ENCODE assay signal across 17 mouse cellular contexts in the genomic region with DNA sequence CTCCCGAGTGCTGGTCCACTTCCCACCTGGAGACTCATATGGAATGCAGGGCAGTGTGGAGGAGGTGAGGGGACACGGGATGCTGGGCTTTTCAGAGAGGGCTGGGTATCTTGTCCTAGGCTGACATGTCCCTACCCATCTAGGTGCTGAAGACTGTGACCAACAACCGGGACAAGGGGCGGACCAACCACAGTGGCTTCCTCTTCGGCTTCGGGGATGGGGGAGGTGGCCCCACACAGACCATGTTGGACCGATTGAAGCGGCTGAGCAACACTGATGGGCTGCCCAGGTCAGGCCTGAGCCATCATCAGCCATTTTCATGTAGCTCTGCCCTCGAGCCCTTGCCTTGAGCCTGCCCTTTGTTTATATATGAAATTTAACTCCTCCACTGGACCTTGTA.
"Had no signal": no experiment of that assay in that cellular context is flagged by ENCODE, and none has a peak within 500 bp of the region (broad histone marks: within the 10 kb centered on the region; RNA-seq: fewer than 3 reads in every experiment).

No protein-coding gene starts in this region.

- DNase-seq: lung, adult 2 months; lung, postnatal 14 days; lung, postnatal 36 days; right cerebral cortex, postnatal 14 days; thymus, adult 2 months; thymus, postnatal 25 days; thymus, postnatal 4 days had no signal

- ATAC-seq: lung, postnatal 0 days; midbrain, embryonic 13.5 days; midbrain, embryonic 15.5 days had no signal

- H3K4me1 ChIP-seq: lung, embryonic 15.5 days; midbrain, embryonic 13.5 days; midbrain, embryonic 15.5 days; neural tube, embryonic 12.5 days; stomach, embryonic 15.5 days had no signal

- H3K4me2 ChIP-seq: lung, embryonic 15.5 days; midbrain, embryonic 11.5 days; midbrain, embryonic 13.5 days; midbrain, embryonic 15.5 days; neural tube, embryonic 12.5 days; stomach, embryonic 15.5 days had no signal

- H3K9ac ChIP-seq: lung, embryonic 15.5 days; midbrain, embryonic 13.5 days; midbrain, embryonic 15.5 days; neural tube, embryonic 12.5 days; stomach, embryonic 15.5 days had no signal

- H3K27ac ChIP-seq: lung, embryonic 15.5 days; macrophage; midbrain, embryonic 13.5 days; midbrain, embryonic 15.5 days; neural tube, embryonic 12.5 days; stomach, embryonic 15.5 days; stomach, postnatal 0 days had no signal

- H3K9me3 ChIP-seq: lung, embryonic 15.5 days; megakaryocyte, embryonic 14.5 days; midbrain, embryonic 13.5 days; midbrain, embryonic 15.5 days; neural tube, embryonic 12.5 days; stomach, embryonic 15.5 days had no signal

- H3K27me3 ChIP-seq: lung, embryonic 15.5 days; megakaryocyte, embryonic 14.5 days; midbrain, embryonic 13.5 days; midbrain, embryonic 15.5 days; neural tube, embryonic 12.5 days; stomach, embryonic 15.5 days had no signal

- H3K4me3 ChIP-seq: lung, embryonic 15.5 days; megakaryocyte, embryonic 14.5 days; midbrain, embryonic 13.5 days; midbrain, embryonic 15.5 days; neural tube, embryonic 12.5 days; stomach, embryonic 15.5 days had no signal
